Mouse (Mus musculus): ENCODE measurements around the gene Pnpla2.

- TF ChIP-seq CTCF (IDR thresholded peaks at IDR 0.05; ENCODE audit: insufficient read depth, low read depth, low read length) (no peak), POLR2A (IDR thresholded peaks at IDR 0.05; ENCODE audit: insufficient read depth, low read depth, low read length) (no peak)
Measured at GRCm38 (mm10) chr7:141428701-141429100, 26.3 kb upstream of the Pnpla2 start.
